Mouse (Mus musculus): ENCODE data around the gene Cyp2c23. TPM values are rescaled to one million over a fixed set of nuclear protein-coding genes. Genes with fewer than 3 reads are reported as not detected.

The Cyp2c23 gene
- total RNA-seq (2021) = under 1 TPM; 0.28 TPM
- long read RNA-seq, experiment 1 = 0 reads
- long read RNA-seq, experiment 2 = 0 reads

DNA sequence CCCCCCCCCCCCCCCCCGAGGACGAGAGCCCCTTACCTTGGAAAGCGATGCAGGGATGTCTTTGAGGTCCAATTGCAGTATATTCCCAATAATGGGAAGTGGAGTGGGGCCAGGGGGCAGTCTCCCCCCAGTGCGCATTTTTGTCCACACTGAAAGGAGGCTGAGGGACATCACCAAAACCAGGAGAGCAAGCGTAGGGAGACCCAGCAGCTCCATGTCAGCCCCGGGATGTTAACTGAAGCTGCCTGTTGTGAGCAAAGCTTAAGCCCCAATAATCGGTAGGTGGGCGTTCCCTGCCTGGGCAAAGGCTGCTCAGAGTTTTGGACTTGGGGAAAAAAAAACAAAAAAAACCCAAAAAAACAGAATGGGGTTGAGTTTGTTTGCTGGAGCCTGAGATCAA, at the start of gene Cyp2c23:
Gene Cyp2c23, minus strand, starts transcription at position 237 of the 400 bp plus-strand sequence.
- no peak for DNase-seq (ENCODE audit: low spot score in 2 of 2)

DNA sequence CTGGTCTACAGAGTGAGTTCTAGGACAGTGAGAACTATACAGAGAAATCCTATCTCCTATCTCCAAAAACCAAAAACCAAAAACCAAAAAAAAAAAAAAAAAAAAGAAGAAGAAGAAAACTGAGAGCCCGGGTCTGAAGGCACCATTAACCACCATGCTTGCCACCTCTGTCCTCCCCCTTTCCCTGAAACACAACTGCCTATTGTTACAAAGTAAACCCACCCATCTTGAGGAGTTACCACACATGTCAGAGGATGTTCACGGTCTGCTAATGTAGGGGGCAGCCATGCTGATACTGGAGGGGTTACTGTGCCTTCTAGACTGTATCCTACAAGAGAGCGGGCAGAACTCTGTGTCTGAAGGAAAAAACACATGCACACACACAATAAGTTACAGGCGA, 48.0 kb upstream of the Cyp2c23 start:
- no peak for DNase-seq (ENCODE audit: low spot score in 2 of 2)

DNA sequence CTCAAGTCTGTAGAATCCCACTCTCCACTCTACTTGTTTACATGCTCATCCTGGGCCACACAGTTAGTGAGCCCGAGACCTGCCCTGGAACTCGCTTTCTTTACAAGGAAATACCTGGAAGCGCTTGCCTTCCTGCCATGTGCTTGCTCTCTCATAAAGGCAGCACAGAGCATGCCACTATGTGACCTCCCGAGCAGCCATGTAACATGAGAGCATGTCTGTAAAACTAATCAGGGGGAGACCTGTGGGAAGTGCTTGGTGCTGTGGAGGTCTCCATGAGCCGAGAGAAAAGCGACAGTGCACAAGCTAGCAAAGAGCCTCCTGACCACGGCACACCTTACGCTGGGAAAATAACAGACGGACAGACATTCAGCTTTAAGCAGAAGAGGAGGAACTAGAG, 47.4 kb upstream of the Cyp2c23 start:
- no peak for DNase-seq (ENCODE audit: low spot score in 2 of 2)

DNA sequence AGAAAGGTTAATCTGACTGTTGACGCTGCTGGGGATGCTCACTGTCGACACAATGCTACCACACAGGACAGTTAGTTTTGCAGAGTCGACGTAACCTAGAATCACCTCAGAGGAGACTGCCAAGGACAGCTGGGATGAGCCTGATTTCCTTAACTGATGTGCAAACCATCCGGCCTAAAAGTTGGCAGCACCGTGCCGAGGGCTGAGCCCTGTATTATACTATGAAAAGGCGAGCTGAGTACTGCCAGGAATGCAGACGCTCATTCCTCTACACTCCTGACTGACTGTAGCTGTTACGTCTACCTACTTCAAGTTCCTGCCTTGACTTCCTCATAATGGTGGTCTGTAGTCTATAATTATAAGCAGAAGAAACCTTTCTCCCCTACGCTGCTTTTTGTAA, 46.0 kb upstream of the Cyp2c23 start:
- no peak for DNase-seq (ENCODE audit: low spot score in 2 of 2)

DNA sequence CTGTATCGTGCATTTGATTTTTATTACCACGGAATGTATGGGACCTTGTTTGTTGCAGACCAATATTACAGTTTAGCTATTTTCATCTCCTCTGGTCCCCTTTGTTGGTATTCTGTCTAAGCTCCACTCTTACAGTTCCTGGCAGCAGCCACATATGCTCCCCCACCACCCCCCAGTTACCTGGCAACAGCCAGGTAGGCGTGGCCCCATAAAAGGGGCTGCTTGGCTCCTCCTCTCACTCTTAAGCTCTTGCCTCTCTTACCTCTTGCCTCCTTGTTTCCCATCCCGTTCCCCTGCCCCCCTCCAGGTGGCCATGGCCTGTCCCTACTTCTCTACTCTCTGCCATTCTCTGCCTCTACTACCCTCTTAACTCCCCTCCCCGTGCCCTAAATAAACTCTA, 42.2 kb upstream of the Cyp2c23 start:
- DNase-seq (ENCODE audit: low spot score in 2 of 2) = no peak

DNA sequence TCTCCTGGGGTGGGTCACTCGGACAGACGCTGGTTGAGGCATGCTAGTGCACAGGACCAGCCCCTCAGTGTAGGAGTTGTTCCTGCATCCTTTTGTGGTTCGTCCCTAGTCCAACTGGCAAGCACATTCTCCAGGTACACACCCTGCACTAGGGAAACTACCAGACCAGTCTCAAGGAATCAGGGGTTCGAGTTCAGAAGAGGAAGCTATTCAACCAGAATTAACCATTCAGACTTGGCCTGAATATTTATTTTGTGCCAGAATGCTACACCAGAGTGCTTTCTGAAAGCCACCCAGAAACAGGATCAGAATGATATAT, 40.9 kb upstream of the Cyp2c23 start:
- no peak for DNase-seq (ENCODE audit: low spot score in 2 of 2)

DNA sequence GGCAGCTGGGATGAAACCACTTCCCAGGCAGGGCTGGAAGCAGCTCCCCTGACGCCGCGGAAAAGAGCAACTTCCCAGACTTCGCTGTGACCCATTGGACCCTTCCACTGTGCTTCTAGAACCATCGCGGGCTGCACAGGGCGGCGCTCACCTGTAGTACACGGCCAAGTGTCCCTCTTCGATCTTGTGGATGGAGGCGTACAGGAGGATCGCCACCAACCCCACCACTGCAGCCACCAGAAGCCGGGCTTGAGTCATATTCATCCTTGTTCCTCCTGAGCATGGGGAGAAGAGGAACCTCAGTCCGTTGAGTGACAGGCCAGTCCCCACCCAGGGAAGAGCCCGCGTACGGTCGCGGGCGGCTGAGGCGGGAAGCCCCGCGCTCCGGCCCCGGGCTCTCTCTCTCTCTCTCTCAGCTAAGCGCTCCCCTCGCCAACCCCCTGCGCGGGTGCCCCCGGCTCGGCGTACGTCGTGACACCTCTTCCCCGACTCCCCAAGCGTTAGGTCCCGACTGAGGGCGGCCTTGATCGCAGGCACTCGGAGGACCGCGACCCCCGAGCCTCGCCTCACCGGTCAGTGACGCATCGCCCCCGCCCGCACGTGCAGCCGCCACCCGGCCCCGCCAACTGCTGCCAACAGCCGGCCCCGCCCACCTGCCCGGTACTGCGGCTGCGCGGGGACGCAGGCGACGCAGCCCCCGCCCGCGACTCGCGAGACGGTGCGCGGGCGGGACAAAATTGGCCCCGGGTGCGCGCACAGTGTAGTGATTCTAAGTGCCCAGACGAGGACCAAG, 40.3 kb upstream of the Cyp2c23 start, which contains the start of gene Erlin1:
Gene Erlin1, minus strand, starts transcription at position 665 of the 793 bp plus-strand sequence.
- DNase-seq (ENCODE audit: low spot score in 2 of 2) = peak; percentile 91 to 93

DNA sequence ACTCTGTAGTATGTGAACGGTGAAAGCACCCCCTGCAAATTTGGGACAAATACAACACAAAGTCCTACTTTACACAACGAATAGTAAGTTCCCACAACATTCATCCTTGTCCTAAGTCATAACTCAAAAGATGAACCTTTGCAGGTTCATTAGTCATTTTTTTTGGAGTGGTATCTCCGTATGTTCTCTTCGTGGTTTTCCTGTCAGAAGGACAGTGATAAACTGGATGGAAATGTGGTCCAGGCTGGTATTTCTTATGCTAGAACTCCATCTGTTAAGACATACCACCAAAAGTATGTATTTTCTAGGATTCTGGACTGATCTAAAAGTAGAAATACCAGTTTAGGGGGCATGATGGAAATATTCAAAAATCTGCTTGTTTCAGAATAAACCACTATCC, 39.2 kb upstream of the Cyp2c23 start:
- DNase-seq (ENCODE audit: low spot score in 2 of 2) = no peak

DNA sequence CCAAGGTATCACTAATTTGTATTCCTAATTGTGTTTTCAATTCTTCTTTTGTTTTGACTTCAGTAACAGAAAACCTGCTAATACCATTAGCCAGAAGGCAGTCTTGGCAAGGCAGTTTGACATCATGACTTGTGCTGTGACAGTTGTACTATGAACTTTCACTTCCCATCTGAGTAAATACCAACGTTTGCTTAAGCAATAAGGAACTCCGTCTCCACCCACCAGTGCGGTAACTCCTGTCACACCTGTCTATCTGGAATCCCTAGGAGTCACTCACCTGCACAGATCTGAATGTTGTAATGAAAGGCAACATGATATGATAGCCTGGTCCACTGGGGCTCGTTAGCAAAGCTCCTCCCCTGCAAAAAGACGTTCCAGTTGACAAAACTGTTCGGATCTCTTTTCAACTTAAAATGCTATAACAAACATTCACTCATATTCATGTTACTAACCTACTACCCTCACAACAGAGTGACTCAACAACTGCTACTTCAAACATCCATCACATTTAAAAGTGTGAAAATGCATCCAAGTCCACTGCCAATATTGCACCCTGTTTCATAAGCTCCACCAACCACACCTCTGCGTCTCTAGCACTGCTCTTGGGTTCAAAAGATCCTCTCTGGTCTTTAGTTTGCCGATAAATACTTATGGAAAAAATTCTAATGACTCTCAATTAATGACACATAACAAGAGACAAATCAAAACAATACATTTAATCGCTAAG, 38.5 kb upstream of the Cyp2c23 start:
- DNase-seq (ENCODE audit: low spot score in 2 of 2) = no peak

DNA sequence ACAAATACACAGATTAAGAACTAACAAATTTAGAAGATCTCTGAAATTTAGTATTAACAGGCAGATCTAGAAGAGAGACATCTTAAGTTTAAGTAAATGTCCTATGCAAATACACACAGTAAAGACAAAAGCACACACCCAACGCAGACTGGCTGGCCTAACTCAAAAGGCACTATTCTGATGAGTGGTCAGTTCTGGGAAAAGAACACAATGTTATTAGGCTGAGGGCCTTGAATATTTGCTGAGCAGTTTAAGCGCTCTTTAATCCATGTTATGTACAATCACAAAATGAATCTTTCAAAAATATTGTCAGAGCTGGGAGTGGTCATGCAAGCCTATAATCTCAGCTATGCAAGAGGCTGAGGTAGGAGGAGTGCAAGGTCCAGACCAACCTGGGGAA, 35.7 kb upstream of the Cyp2c23 start:
- no peak for DNase-seq (ENCODE audit: low spot score in 2 of 2)

DNA sequence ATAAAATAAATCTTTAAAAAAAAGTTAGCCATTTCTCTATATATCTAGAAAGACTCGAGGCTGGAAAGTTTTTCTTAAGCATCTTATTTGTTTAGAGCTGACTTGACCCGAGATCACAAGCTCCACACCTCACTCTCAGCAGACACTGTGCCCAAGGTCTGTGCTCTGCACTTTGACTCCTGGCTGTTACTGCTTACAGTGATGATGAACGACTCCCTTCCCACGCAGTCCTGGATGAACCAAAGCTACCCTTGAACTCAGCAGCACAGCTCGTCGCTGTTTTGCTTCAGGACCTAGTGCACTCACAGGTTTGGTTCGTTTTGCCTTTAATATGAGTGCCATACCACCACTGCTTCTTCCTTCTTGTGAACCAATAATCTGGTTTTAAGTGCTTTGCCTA, 34.8 kb upstream of the Cyp2c23 start:
- DNase-seq (ENCODE audit: low spot score in 2 of 2) = no peak

DNA sequence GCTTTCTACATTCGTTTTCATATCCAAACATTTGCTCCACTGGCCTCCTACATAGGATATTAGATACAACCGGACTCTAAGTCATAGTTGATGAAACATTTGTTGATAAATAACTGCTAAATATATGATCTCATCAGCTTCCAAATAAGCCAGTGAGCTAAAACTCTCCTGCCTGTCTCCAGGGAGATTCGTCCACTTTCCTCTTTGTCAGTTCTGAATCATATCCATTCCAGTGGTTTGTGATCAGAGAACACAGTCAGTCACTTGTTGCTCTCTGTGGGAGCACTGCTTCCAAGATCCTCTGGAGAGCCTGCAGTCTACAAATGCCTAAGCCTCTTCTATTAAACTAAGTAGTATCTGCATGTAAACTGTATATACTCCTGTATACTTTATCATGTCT, 31.2 kb upstream of the Cyp2c23 start:
- DNase-seq (ENCODE audit: low spot score in 2 of 2) = no peak

DNA sequence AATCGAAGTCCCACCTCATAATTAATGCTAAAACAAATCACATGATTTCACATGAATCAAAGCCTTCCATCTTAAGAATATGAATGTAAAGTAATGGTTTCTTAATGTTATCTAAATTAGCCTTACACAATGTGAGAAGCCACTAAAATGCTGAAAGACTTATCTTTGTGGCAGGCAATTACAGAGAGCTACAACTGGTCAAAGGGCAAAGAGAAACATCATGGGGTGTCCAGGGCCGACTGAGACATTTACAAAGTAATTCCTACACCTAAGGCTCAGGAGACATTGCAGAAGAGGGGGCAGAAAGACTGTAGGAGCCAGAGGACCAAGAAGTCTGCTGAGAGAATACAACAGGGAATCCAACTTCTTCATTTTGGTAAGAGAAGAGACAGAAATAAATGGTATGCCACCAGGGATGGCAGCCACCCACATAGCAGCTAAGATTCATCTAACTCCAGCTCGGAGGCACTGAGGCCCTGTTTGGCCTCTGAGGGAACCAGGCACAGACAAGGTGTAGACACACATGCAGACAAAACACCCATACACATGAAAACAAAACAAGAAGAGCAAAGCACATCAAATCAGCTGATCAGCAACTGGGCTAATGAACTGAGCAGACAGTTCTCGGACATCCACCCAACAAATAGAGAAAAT, 26.3 kb upstream of the Cyp2c23 start:
- DNase-seq (ENCODE audit: low spot score in 2 of 2) = no peak

DNA sequence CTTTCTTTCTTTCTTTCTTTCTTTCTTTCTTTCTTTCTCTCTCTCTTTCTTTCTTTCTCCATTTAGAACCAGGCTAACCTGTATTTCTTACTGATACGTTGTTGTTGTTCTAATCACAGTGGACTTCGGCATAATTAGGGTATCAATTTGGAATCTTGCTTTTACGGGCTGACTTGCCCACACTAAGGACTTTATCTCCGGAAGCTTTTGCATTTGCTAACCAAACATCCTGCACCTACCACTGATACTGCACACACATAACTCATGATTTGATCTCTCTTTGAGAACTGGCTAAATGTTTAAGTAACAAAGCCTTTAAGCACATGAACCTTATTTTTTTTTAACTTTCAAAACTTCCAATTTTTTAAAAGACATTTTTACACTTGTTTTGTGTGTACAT, 21.4 kb upstream of the Cyp2c23 start:
- no peak for DNase-seq (ENCODE audit: low spot score in 2 of 2)

DNA sequence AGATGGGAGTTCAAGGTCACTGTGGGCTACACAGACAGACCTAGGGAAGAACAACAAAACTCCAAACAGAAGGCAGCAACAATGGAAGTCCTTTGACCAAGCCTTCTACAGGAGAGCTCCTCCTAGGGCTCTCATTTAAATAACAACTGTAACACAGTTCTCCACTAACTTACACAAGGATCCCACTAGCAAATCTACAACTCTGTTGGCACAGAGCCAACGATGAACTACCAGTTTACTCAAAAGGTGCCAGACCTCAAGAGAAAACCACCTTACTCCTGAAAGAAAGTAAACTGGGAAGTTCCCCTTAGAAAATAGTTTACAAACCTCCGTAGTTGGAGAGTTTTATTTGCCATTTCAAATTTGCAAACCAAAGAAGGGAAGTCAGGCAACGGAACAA, 20.3 kb upstream of the Cyp2c23 start:
- DNase-seq (ENCODE audit: low spot score in 2 of 2) = no peak

DNA sequence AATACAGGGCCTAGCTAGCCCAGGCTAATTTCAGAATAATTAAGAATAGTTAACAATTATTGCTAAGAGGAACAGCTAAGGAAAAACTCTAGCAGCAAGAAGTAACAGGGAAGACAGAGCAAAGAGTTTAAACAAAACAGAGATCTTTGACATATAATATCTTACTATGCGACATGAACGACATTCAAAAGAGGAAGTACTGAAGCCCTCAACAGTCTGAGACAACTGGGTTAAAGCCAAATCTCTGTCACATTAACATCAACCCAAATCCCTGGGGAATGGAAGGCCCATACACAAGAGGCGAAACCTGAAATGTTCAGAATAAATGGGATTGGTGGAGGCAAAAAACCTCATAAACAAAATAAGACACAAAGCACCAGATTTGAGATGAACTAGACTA, 16.8 kb upstream of the Cyp2c23 start:
- DNase-seq (ENCODE audit: low spot score in 2 of 2) = no peak

DNA sequence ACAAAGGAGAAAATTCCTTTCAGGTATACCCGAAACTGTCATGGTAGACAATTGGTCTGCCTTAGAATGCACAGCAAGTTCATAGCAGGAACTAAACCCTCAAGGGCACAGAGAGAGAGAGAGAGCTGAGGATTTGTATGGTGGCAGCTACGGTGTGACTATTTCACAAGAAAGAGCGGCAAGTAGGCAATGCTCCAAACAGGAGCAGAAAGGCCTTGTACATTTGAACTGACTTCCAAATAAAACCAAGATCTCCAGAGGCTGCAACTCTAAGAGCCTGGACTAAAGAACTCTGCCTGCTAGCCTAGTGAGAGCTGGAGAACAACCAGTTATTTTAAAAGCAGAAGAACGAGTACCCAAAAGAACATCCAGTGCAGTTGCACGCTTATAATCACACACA, 13.1 kb upstream of the Cyp2c23 start:
- DNase-seq (ENCODE audit: low spot score in 2 of 2) = no peak

DNA sequence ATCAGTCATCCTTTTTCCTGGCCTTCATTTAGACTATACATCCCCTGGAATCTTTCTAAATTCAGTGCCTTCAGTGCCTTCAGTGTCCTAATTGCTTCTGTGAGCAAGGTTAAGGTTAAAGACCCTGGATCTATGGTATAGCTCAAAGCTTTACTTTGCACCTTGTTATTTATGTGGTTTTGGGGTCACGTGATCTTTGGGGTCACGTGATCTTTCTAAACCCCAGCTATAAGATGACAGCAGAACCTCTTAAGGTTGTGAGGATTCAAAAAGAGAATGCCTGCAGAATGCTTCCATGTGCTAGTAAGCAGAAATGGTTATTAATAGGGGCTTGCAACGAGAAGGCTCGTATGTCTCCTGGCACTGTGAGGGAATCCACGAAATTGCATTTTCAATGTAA, 4.4 kb upstream of the Cyp2c23 start:
- no peak for DNase-seq (ENCODE audit: low spot score in 2 of 2)

DNA sequence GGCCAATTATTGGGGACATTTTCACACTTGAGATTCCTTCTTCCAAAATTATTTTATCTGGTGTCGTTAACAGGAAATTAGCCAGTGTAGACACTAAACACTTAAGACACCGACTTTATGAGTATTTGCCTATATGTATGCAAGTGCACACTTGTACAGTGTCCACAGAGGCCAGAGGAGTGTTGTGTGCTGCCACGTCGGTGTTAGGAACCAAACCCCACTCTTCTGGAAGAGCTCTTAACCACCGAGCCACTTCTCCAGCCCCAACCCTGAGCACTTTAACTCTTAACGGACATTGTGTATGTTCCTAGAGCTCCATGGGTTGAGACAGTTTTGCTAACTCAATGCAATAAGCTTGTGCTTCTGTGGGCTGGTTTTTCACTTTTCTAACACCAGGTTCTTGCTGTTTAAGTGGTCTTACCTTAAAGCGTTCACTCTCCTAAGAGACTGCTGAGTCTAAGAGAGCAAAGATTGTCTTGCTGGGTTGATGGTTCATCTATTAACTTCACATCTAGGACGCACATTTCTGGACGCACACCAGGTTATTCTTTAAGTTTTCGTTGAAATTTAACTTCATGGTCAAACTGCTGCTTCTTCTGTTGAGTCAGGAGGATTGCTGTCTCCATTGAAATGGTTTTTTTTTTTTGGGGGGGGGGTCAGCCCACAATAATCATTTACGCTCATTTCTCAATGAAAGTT, 3.2 kb upstream of the Cyp2c23 start:
- no peak for DNase-seq (ENCODE audit: low spot score in 2 of 2)

DNA sequence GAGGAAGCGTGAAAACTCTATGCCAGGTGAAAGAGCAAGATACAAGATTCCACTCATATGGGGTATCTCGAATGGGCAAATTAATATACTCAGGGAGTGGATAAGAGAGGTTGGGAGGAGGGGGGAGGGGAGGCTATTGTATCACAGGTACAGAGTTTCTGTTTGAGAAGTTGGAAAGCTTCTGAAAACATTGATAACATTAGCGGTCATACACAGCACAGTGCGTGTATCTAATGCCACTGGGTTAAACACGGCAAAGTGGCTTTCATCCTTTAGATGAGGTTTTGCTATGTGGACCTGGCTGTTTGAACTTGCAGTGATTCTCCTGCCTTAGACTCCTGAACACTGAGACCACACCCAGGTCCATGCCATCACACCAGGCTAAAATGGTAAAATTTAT, 1.0 kb upstream of the Cyp2c23 start:
- no peak for DNase-seq (ENCODE audit: low spot score in 2 of 2)

DNA sequence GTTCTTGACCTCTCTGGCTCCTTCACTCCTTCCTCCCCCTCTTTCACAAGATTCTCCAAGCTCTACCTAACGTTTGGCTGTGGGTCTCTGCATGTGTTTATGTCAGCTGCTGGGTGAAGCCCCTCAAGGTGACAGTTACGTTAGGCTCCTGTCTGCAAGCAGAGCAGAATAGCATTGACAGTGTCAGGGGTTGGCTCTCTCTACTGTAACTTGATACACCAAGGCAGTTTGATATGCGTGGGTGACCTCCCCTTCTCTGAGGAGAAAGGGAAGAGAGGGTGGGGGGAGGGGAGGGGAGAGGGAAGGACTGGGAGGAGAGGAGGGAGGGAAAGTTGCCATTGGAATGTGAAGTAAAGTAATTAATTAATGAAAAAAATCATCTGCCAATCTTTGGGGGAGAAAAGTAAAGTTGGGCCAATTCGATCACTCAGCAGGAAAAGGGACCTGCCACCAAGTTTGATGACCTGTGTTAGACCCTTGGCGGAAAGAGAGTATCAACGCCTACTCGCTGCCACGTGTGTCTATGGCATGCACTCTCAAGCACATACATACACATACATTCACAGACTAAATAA, 2.0 kb downstream of the Cyp2c23 start:
- no peak for DNase-seq (ENCODE audit: low spot score in 2 of 2)
